Mouse (Mus musculus) c-Kit-negative CD71-positive TER-119-positive erythroid progenitor cells, embryonic 14.5 days (primary cell): ENCODE results near the gene 1700123K08Rik.
"Not testable (repeated sequence)": the region's sequence is repeated elsewhere in the genome, so short reads cannot be mapped to it uniquely, and the experiment has no call there.

ENCODE experiments used
- DNase-seq: peaks from one replicate; pipeline ENCODE4 v3.0.0-alpha.2; 2013; ENCODE audit warnings: low read depth, low spot score

1700123K08Rik gene

DNA sequence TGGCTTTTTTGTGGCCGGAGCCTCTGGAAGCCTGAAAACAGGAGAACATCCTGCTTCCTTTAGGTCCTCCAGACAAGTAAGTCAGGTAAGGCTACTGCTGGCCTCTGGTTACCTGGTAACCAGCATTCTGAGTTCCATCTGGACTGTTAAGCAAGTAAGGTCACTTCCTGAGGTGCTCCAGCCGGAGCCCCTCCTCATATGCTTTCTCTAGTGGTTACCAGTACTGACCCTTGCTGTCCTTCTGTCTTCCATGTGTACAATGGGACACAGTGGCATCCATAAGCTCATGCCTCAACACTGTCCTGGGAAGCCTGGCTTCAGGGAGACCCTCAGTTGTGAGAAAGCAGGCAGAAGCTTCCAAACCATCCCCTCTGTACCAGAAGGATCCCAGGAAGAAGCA is at the start of gene 1700123K08Rik:
1700123K08Rik (minus strand) TSS at position 101 of the 400 bp plus-strand sequence.
- DNase-seq = not testable (repeated sequence)

GRCm38 (mm10) chr5:138587396-138587795 is 22.9 kb upstream of the 1700123K08Rik start:
- no peak for DNase-seq

- DNase-seq = no peak
Observed at GRCm38 (mm10) chr5:138571623-138572022, 7.1 kb upstream of the 1700123K08Rik start.

GRCm38 (mm10) chr5:138552718-138553117 is 11.8 kb downstream of the 1700123K08Rik start:
- DNase-seq = no peak

DNA sequence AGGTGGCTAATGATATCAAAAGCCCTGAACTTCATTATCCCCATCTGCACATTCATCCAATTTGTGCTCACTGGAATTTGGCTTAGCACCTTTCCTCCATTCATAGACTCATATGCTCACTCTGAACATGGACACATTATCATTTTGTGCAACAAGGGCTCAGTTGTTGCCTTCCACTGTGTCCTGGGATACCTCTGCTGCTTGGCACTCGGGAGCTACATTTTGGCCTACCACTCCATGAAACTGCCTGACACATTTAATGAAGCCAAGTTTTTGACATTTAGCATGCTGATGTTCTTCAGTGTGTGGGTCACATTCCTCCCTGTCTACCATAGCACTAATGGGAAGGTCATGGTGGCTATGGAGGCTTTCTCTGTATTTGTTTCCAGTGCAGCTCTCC is 32.0 kb downstream of the 1700123K08Rik start:
- no peak for DNase-seq
